Mouse (Mus musculus) regulatory T cell (primary cell): ENCODE data around the gene Zfp791.

Source experiments
- in situ Hi-C: fragments of 300-600 bp; cut with MboI, MseI; formaldehyde crosslinking; loops from one replicate; pipeline ENCODE4 v1.15.1; 2025; ENCODE audit warnings: high pct_unique_total_duplicates

The Zfp791 gene

DNA sequence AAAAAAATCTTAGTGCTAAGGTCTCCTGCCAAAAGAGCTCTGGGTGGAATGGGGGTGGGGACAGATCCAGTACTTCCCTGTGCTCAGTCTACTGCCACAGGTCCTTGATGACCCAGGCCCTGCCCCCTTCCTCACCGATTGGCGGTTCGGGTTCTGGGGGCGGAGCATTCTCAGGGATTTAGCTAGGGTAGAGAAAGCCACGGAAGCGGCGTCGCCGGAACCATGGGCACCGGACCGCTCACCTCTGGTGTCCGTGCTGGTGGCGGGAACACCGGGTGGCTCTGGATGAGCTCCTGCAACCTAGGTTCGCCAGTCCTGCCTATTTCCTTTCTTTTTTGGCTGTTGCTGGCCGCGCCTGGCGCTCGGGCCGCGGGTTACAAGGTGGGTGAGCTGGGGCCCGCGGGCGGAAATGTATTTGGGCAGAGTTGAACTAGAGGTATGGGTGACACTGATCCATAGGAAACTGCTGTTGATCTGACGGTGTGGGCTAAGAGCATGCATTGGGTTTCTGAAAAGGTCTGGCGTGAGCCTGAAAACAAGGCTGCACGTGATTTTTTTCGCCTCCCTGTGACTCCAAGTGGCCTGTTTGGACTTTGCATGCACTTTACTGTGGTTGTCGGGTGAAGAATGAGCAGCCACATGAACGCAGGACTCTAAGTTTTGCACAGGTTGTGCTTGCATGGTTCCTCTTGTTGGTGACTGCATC, 39.6 kb downstream of the Zfp791 start, which contains the start of gene Man2b1:
Man2b1 (plus strand) TSS at position 163 of the 706 bp plus-strand sequence.
- in situ Hi-C loops: loop anchor here (10.0 kb wide), 1 partner anchor 222 kb away; no protein-coding TSS in a partner anchor

DNA sequence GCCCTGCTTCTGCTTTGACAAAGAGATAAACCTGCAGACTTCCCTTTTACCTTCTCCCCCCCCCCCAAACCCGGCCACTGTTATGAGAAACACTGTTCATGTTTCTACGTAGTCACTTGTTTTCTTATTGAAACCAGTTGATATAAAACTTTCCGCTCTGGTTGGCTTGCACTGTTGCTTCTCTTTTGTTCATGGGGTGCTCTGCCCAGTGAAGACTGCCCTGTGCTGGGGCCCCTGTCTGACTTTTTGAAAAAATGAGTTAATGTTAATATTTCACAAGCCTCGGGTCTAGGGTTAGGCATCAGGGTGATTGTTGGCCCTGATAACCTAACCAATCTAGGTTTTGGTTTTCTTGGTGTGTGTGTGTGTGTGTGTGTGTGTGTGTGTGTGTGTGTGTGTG, 40.7 kb downstream of the Zfp791 start:
- in situ Hi-C loops: loop anchor here (10.0 kb wide), 1 partner anchor 223 kb away; no protein-coding TSS in a partner anchor

DNA sequence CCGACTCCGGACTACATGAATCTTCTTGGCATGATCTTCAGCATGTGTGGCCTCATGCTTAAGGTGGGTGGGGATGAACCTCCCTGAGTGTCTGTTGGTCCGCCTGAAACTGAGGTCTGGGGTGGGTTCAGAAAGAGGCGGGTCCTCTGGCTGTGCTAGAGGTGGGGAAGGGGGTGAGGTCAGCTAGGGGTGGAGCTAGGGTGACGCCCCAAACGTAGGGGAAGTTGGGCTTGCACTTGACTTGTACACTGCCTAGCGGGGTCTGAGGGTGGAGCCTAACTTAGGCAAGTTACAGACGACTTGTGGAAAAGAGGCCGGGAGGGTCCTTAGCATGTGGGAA, 41.7 kb downstream of the Zfp791 start, which contains the start of gene Wdr83:
Wdr83 (minus strand) TSS at position 91 of the 340 bp plus-strand sequence.
- in situ Hi-C loops: loop anchor here (10.0 kb wide), 1 partner anchor 224 kb away; no protein-coding TSS in a partner anchor

DNA sequence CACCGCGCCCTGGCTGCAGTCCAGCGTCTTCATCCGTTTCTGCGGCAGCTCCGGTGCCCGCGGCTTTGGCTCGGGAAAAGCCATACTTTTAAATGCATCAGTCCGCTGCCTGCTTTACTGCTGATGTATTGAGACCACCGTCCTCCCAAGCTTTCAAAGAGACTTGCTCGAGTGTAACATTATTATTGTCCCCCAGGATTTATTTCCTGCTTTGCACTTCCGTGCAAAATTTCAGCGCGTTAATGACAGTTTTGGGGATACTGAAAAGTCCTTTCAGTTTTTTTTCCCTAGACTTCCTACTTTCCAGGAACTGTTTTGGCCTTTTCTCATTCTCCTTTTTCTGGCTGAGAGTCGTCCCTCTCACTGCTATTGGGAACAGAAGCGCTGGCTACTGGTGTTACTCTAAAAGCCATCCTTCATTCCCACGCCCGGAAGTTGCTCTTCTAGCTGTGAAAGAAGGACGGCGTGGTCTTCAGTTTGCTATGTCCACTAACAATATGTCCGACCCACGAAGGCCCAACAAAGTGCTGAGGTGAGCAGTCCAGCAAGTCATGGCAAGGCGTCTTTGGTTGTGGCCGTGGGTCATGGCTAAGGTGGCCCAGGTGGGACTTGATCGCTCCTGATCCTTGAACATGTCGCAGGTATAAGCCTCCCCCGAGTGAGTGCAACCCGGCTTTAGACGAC, 42.2 kb downstream of the Zfp791 start, which contains the start of gene Wdr83os:
Wdr83os (plus strand) TSS at position 209 of the 684 bp plus-strand sequence.
- in situ Hi-C loops: loop anchor here (10.0 kb wide), 1 partner anchor 224 kb away; no protein-coding TSS in a partner anchor

DNA sequence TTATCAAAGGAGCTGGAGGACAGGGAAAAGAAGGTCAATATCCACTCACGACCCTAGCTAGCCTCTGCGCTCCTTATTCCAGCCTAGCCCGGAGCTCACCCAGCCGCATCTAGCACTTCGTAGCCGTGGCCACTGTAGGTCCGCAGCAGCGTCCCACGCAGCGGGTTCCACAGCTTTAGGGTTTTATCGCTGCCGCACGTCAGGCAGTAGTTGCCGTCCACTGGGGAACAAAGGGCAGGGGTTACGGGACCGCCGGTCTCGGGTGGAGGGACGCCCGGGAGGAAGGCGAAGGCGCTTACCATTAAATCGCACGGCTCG, 42.7 kb downstream of the Zfp791 start:
- in situ Hi-C loops: loop anchor here (10.0 kb wide), 1 partner anchor 225 kb away; no protein-coding TSS in a partner anchor

DNA sequence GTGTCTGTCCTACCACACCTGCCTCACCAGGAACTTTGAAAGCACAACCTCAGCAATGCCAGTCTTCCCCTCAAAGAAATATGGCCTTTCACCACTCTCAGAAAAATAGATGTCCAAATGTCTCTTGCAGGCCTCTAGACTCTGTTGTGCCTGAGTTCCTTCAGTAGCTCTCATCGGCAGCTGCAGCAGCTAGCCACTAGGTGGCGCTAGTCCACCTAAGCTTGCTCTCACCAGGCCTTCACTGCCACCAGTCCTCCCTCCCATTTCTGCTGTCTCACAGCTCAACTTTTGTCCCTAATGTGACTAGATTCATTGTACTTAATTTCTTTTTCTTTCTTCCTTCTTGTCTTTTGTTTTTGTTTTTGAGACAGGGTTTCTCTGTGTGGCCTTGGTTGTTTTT, 45.9 kb downstream of the Zfp791 start:
- in situ Hi-C loops: loop anchor here (5.0 kb wide), 1 partner anchor 105 kb away; no protein-coding TSS in a partner anchor

DNA sequence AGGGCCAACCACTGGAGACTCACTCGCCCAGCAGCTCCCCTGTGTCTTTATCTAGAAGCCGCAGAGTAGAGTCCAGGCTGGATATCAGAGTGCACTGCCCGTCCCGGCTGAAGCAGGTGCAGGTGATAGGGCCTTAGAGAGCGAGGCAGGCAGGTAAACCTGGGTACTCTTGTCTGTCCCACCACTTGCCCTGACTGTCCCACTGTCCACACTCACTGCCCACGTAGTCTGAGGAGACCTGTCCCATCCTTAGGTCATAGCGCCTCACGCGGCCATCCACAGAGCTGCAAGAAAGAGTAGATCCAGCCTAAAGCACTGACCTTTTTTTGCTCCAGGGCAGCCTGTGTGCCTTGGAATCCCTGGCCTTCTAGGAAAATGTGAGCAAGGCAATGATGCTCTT, 46.9 kb downstream of the Zfp791 start:
- in situ Hi-C loops: loop anchor here (5.0 kb wide), 1 partner anchor 104 kb away; no protein-coding TSS in a partner anchor

DNA sequence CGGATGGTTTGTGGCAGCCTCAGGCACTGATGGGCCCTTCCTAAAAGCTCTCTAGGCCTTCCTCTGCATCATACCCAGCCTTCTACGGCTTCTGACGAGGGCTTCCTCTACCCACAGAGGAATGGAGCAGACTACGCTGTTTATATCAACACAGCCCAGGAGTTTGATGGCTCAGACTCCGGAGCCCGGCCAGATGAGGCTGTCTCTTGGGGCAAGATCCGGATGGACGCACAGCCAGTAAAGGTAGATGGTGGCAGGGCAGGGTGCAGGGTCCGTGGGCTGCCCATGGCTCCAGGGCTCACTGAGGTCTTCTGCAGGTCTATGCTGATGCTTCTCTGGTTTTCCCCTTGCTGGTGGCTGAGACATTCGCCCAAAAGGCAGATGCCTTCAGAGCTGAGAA, 48.3 kb downstream of the Zfp791 start:
- in situ Hi-C loops: loop anchor here (5.0 kb wide), 1 partner anchor 102 kb away; no protein-coding TSS in a partner anchor

DNA sequence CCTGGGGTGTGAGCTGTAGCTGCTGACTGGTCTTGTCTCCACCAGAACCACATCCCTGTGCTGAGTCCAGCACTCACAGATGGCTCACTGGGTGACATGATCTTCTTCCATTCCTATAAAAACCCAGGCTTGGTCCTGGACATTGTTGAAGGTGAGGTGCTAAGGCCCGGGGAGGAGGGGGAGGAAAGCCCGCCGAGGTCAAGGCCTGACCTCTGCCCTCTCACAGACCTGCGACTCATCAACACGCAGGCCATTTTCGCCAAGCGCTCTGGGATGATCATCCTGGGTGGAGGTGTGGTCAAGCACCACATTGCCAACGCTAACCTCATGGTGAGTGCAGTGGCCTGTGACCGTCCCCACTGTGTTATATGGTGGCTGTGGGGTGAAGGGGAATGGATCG, 48.7 kb downstream of the Zfp791 start:
- in situ Hi-C loops: no loop called here

DNA sequence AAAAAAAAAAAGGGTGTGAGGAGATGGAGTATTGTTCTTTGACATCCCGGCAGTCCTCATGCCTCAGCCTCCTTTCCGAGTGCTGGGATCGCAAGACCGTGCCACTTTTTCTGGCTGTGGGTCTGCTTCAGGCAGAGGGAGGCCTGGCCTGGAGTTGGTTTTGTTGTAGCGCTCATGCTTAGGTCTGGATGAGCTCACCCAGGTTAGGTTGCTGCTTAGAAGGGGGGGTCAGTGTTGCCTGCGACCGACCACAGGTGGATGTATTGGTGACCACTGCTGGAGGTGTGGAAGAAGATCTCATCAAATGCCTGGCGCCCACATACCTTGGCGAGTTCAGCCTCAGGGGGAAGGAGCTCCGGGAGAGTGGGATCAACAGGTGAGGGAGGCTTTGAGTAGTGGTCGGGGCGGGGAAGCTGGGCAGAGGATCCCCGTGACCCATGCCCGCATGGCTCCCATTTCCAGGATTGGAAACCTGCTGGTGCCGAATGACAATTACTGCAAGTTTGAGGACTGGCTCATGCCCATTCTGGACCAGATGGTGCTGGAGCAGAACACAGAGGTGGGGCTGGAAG, 49.8 kb downstream of the Zfp791 start:
- in situ Hi-C loops: no loop called here

DNA sequence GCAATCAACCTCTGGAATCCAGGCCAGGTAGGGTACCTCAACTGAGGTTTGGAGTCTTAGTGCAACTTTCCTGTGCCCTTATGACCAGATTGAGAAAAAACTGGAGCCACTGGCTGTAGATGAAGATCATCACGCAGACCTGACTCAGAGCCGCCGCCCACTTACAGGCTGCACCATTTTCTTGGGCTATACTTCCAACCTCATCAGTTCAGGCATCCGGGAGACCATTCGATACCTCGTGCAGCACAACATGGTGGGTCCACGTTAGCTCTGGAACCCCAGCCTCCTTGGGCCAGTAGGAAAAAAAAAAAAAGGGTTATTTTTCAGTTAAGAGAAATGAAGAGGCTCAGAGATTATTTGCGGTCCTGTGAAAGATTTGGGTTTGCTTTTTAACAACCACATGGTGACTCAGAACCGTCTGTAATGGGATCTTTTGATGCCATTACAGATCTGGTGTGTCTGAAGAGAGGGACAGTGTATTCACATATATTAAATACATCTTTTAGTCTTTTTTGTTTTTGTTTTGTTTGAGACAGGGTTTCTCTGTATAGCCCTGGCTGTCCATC, 50.4 kb downstream of the Zfp791 start:
- in situ Hi-C loops: no loop called here

GRCm38 (mm10) chr8:85071514-85072281, 51.2 kb downstream of the Zfp791 start, which contains the start of gene Dhps:
Dhps (plus strand) TSS chr8:85071757.
- in situ Hi-C loops: no loop called here

DNA sequence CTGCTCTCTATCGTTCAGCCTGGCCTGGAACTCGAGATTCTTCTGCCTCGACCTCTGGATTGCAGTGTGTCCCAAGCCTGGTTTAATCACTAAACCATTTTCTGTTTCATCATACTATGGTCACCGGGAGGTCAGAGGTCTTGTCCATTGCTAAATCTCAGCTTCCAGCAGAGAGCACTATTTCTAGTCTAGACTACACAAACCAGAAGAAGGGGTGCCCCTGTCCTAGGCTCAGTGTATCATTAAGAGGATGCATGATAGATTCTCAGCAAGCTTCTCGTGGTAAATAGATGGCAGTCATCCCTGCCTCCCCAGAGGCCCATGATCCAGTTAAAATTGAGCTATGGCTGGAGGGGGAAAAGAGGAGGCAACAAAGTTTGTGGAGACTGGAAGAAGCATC, 51.9 kb downstream of the Zfp791 start:
- in situ Hi-C loops: no loop called here

- in situ Hi-C loops: no loop called here
Observed at GRCm38 (mm10) chr8:85067982-85068381, 54.9 kb downstream of the Zfp791 start, which contains the start of gene Gm5741. Gm5741 (minus strand) TSS chr8:85067982.

DNA sequence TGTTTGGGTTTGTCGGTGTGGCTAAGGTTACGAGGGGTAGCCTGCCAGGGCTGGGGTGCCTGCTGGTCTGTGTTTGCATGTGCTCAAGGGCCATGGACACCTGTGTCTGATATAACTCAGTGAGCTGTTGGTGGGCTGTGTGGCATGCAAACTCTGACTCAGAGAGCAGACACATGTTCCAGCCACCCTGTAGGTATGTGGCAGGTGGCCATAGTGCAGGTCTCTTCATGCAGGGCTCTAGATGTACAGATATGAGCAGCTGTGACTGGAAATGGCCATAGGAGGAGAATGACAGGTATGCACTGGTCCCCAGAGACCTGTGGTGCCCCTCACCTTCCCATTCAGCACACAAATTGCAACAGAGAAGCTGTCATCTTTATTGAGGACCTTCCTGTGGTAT, 55.7 kb downstream of the Zfp791 start:
- in situ Hi-C loops: no loop called here

GRCm38 (mm10) chr8:85065213-85065612, 57.7 kb downstream of the Zfp791 start:
- in situ Hi-C loops: no loop called here

- in situ Hi-C loops: no loop called here
Observed at GRCm38 (mm10) chr8:85062603-85063002, 60.3 kb downstream of the Zfp791 start.

DNA sequence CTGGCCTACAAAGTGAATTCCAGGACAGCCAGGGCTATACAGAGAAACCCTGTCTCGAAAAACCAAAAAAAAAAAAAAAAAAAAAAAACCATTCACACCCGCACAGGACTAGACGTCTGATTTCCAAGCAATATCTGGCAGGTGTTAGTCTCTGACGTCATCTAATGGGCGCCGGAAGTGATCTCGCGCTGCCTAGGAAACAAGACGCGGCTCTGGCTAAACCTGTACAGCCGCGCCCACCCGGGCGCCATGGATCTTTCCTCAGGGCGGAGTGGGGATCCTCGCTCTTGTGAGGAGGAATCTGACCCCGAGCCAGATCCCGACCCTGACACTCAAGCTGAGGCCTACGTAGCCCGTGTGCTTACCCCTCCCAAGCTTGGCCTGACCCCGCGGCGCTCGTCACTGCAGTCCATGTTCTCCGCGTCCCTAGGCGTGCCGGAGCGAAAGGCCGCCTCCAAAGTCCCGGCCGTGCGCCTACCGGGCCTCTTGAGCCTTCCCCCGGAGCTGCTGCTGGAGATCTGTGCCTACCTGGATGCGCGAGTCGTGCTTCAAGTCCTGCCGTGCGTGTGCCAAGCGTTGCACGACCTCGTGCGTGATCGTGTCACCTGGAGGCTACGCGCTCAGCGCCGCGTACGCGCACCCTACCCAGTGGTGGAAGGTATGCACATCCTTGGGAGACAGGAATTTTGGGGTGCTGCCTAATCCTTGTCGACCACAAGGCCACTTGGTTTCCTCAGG, 62.8 kb downstream of the Zfp791 start, which contains the start of gene Fbxw9:
Fbxw9 (plus strand) TSS at position 177 of the 738 bp plus-strand sequence.
- in situ Hi-C loops: no loop called here
